In genomic region chr19:44882552-44883024, GRCm38 (mm10) we compare ENCODE assay signal across 9 mouse cellular contexts. TPM values are rescaled to one million over a fixed set of nuclear protein-coding genes. Genes with fewer than 3 reads are reported as not detected.
A peak's percentile ranks its signal among the peaks of the same experiment; 100 is the strongest.
DNase-seq lines count a peak whose midpoint lies in the region; ATAC-seq and TF ChIP-seq lines count a peak whose summit lies in the region.
"Had no signal": no experiment of that assay in that cellular context is flagged by ENCODE, and none has a peak within 500 bp of the region (broad histone marks: within the 10 kb centered on the region; RNA-seq: fewer than 3 reads in every experiment).

No protein-coding gene starts in this region.

- H3K36me3 ChIP-seq in megakaryocyte, embryonic 14.5 days (replicated peaks; ENCODE audit: low read length) = no peaks in the 10 kb centered on the region
- no peaks in the 10 kb centered on the region for H3K36me3 ChIP-seq in embryonic facial prominence, embryonic 11.5 days (replicated peaks; ENCODE audit: control insufficient read depth, insufficient read depth, low read depth, low read length)
- H3K36me3 ChIP-seq in heart, embryonic 14.5 days (ENCODE audit: control insufficient read depth, insufficient read depth, low read length) = no peaks in the 10 kb centered on the region
- H3K36me3 ChIP-seq in kidney, postnatal 0 days (ENCODE audit: insufficient read depth, low read length) = no peaks in the 10 kb centered on the region
- H3K36me3 ChIP-seq in midbrain, embryonic 15.5 days (replicated peaks) = no peaks in the 10 kb centered on the region

- under 1% methylated on average over 31 of the region's 31 CpGs for WGBS in embryonic facial prominence, embryonic 11.5 days
- WGBS in heart, embryonic 14.5 days = 2% methylated on average over 31 of the region's 31 CpGs
- under 1% methylated on average over 25 of the region's 31 CpGs for WGBS in kidney, postnatal 0 days
- WGBS in midbrain, embryonic 15.5 days = under 1% methylated on average over 31 of the region's 31 CpGs

- TF ChIP-seq CTCF in kidney, postnatal 0 days (IDR thresholded peaks at IDR 0.05; ENCODE audit: low read depth) = no peak

- peak; percentile 72 for DNase-seq in embryonic facial prominence, embryonic 11.5 days (ENCODE audit: low spot score)
- DNase-seq in kidney, postnatal 0 days (ENCODE audit: low spot score) = peak; percentile 79
- no peak for DNase-seq in spleen, postnatal 4 days (ENCODE audit: low spot score in 2 of 2)

- H3K4me2 ChIP-seq in embryonic facial prominence, embryonic 11.5 days (ENCODE audit: low read depth, low read length) = peak overlapping the region; percentile 70
- H3K4me2 ChIP-seq in heart, embryonic 14.5 days (ENCODE audit: low read length) = peak overlapping the region; percentile 74
- H3K4me2 ChIP-seq in kidney, postnatal 0 days (ENCODE audit: low read length) = peak overlapping the region; percentile 65
- H3K4me2 ChIP-seq in midbrain, embryonic 15.5 days = peak overlapping the region; percentile 68

- ATAC-seq in megakaryocyte, adult 5-6 weeks (ENCODE audit: poor library complexity, severe bottlenecking) = no peak
- ATAC-seq in embryonic facial prominence, embryonic 11.5 days (replicated peaks; ENCODE audit: insufficient number of reproducible peaks, low FRiP score, low TSS enrichment, low read depth) = 0 out of 2 replicates have a peak, but pooled peaks have one; percentile 34
- ATAC-seq in heart, embryonic 14.5 days (ENCODE audit: insufficient number of reproducible peaks, insufficient read depth, low FRiP score, low read depth) = no peak
- 0 out of 2 replicates have a peak, but pooled peaks have one; percentile 29 for ATAC-seq in kidney, postnatal 0 days (replicated peaks; ENCODE audit: low FRiP score, low read depth)
- peak; percentile 60; the same call in 1 of the 2 replicates for ATAC-seq in midbrain, embryonic 15.5 days (replicated peaks)
- no peak for ATAC-seq in CD4-positive, CD25-positive, alpha-beta regulatory T cell, adult 4 months
- ATAC-seq: Patski had no signal

- H3K9me3 ChIP-seq in megakaryocyte, embryonic 14.5 days = no peaks in the 10 kb centered on the region
- H3K9me3 ChIP-seq in embryonic facial prominence, embryonic 11.5 days (replicated peaks; ENCODE audit: control insufficient read depth, low read length) = no peaks in the 10 kb centered on the region
- H3K9me3 ChIP-seq in heart, embryonic 14.5 days (ENCODE audit: control insufficient read depth, low read length) = no peaks in the 10 kb centered on the region
- no peaks in the 10 kb centered on the region for H3K9me3 ChIP-seq in kidney, postnatal 0 days (replicated peaks; ENCODE audit: low read length)
- no peaks in the 10 kb centered on the region for H3K9me3 ChIP-seq in midbrain, embryonic 15.5 days

- H3K4me1 ChIP-seq in megakaryocyte, embryonic 14.5 days = peaks cover 11% of the 10 kb centered on the region; the same call in 1 of the 2 replicates
- H3K4me1 ChIP-seq in embryonic facial prominence, embryonic 11.5 days (ENCODE audit: control insufficient read depth, insufficient read depth, low read length) = peaks cover 5% of the 10 kb centered on the region; the same call in 1 of the 2 replicates
- H3K4me1 ChIP-seq in heart, embryonic 14.5 days (ENCODE audit: control insufficient read depth in 2 of 2, insufficient read depth in 2 of 2, low read length in 2 of 2) = peaks cover 23 to 28% of the 10 kb centered on the region in 2 experiments
- H3K4me1 ChIP-seq in kidney, postnatal 0 days (replicated peaks; ENCODE audit: insufficient read depth, low read length) = peaks cover 4% of the 10 kb centered on the region; the same call in 1 of the 2 replicates
- H3K4me1 ChIP-seq in midbrain, embryonic 15.5 days = peaks cover 9% of the 10 kb centered on the region

- H3K4me3 ChIP-seq in megakaryocyte, embryonic 14.5 days (replicated peaks) = peak overlapping the region; percentile 3
- H3K4me3 ChIP-seq in embryonic facial prominence, embryonic 11.5 days (ENCODE audit: low read depth, low read length) = peak overlapping the region; percentile 28
- H3K4me3 ChIP-seq in heart, embryonic 14.5 days (ENCODE audit: control insufficient read depth in 1 of 2, insufficient read depth in 1 of 2, low read depth in 1 of 2, low read length in 2 of 2) = peak overlapping the region; percentile 34 to 41
- peak overlapping the region; percentile 37 for H3K4me3 ChIP-seq in kidney, postnatal 0 days (replicated peaks; ENCODE audit: low read depth, low read length)
- peak overlapping the region; percentile 33 for H3K4me3 ChIP-seq in midbrain, embryonic 15.5 days

- H3K27ac ChIP-seq in embryonic facial prominence, embryonic 11.5 days (replicated peaks; ENCODE audit: low read depth, low read length) = peak overlapping the region; percentile 56
- H3K27ac ChIP-seq in heart, embryonic 14.5 days (replicated peaks in 1 of 2; ENCODE audit: control insufficient read depth in 1 of 2, insufficient read depth in 1 of 2, low read depth in 2 of 2, low read length in 2 of 2) = no peak overlapping the region
- no peak overlapping the region for H3K27ac ChIP-seq in kidney, postnatal 0 days
- peak overlapping the region; percentile 15; the same call in 1 of the 2 replicates for H3K27ac ChIP-seq in midbrain, embryonic 15.5 days

- peak overlapping the region; percentile 62 for H3K9ac ChIP-seq in embryonic facial prominence, embryonic 11.5 days (replicated peaks; ENCODE audit: low read length)
- peak overlapping the region; percentile 70 for H3K9ac ChIP-seq in heart, embryonic 14.5 days (ENCODE audit: low read length)
- peak overlapping the region; percentile 48 for H3K9ac ChIP-seq in kidney, postnatal 0 days (ENCODE audit: low read depth, low read length)
- H3K9ac ChIP-seq in midbrain, embryonic 15.5 days = peak overlapping the region; percentile 43

- peaks cover 79% of the 10 kb centered on the region for H3K27me3 ChIP-seq in megakaryocyte, embryonic 14.5 days (replicated peaks)
- H3K27me3 ChIP-seq in embryonic facial prominence, embryonic 11.5 days (ENCODE audit: control insufficient read depth, insufficient read depth, low read length) = peaks cover 11% of the 10 kb centered on the region
- peaks cover 6% of the 10 kb centered on the region for H3K27me3 ChIP-seq in heart, embryonic 14.5 days (ENCODE audit: control insufficient read depth, insufficient read depth, low read length)
- peaks cover 11% of the 10 kb centered on the region; the same call in 1 of the 2 replicates for H3K27me3 ChIP-seq in kidney, postnatal 0 days (ENCODE audit: insufficient read depth, low read length)
- peaks cover 61% of the 10 kb centered on the region for H3K27me3 ChIP-seq in midbrain, embryonic 15.5 days (replicated peaks)
- H3K27me3 ChIP-seq: Patski had no signal

RNA-seq across cellular contexts. Expression of gene Slf2, which starts 48.4 kb away (rescaled TPM):
- polyA plus RNA-seq in megakaryocyte, embryonic 14.5 days (2012; ENCODE audit: insufficient read depth, low replicate concordance) = 5.7 and 9.2 TPM in 2 replicates
- 27.8 and 30.1 TPM in 2 replicates for total RNA-seq in megakaryocyte, adult 5-6 weeks (2015)
- total RNA-seq in megakaryocyte, adult 5-6 weeks (2017) = 36.3 and 43.2 TPM in 2 replicates
- 52.2 and 57.3 TPM in 2 replicates for polyA plus RNA-seq in embryonic facial prominence, embryonic 11.5 days (2014; fragmentation: Nextera tagmentation; extraction: Ambion mirVana)
- 46.4 and 47.0 TPM in 2 replicates for polyA plus RNA-seq in heart, embryonic 14.5 days (2014; fragmentation: Nextera tagmentation; extraction: Ambion mirVana)
- polyA plus RNA-seq in kidney, postnatal 0 days (2015; fragmentation: Nextera tagmentation; extraction: Ambion mirVana) = 19.4 and 21.7 TPM in 2 replicates
- polyA plus RNA-seq in midbrain, embryonic 15.5 days (2015; fragmentation: Nextera tagmentation; extraction: Ambion mirVana) = 27.8 and 33.0 TPM in 2 replicates
- polyA plus RNA-seq in CD4-positive, CD25-positive, alpha-beta regulatory T cell, adult 4 months (2017; shearing (Covaris generic)) = 10 to 100 TPM; 24.7 to 28.4 TPM

Comparison
In these comparisons a context has a peak if more than half of its experiments do, and no peak if none do; other contexts are left out.
1. ATAC-seq: peak in embryonic facial prominence, embryonic 11.5 days (single experiment), kidney, postnatal 0 days (single experiment) and midbrain, embryonic 15.5 days (single experiment); none in megakaryocyte, adult 5-6 weeks (single experiment), heart, embryonic 14.5 days (single experiment) and CD4-positive, CD25-positive, alpha-beta regulatory T cell, adult 4 months (single experiment).
2. DNase-seq: peak in embryonic facial prominence, embryonic 11.5 days (single experiment) and kidney, postnatal 0 days (single experiment); none in spleen, postnatal 4 days (0 of 2).
3. H3K27ac ChIP-seq: peak in embryonic facial prominence, embryonic 11.5 days (single experiment) and midbrain, embryonic 15.5 days (single experiment); none in heart, embryonic 14.5 days (0 of 2) and kidney, postnatal 0 days (single experiment).
4. Peak in every context shown above with its lines, with median percentiles within 50 percentile points of each other: H3K4me3 ChIP-seq, H3K4me2 ChIP-seq and H3K9ac ChIP-seq.